Mouse (Mus musculus) megakaryocyte, embryonic 14.5 days (primary cell): ENCODE measurements around the gene Evi5l. TPM values are rescaled to one million over a fixed set of nuclear protein-coding genes. Genes with fewer than 3 reads are reported as not detected.

Experiments used
- H3K27me3 ChIP-seq: replicated peaks from 2 replicates; pipeline ENCODE3; 2012; ENCODE audit warnings: inconsistent platforms
- H3K36me3 ChIP-seq: replicated peaks from 2 replicates; pipeline ENCODE3; 2012; ENCODE audit warnings: low read length, inconsistent platforms, mixed read lengths
- H3K4me1 ChIP-seq: 2 replicates; pipeline ENCODE4 v1.6.1; 2012; ENCODE audit warnings: inconsistent platforms
- H3K4me3 ChIP-seq: replicated peaks from 2 replicates; pipeline ENCODE3; 2012; ENCODE audit warnings: moderate library complexity, mild to moderate bottlenecking, inconsistent platforms
- H3K9me3 ChIP-seq: 2 replicates; pipeline ENCODE4 v1.6.1; 2012; ENCODE audit warnings: inconsistent platforms
- FLI1 ChIP-seq: IDR thresholded peaks from 2 replicates; pipeline ENCODE4 v1.6.1; 2012; ENCODE audit warnings: low read length, inconsistent platforms, mixed read lengths
- GATA1 ChIP-seq: IDR thresholded peaks from 3 replicates; pipeline ENCODE4 v1.6.1; 2012; ENCODE audit warnings: mixed read lengths, low read length, inconsistent platforms, borderline replicate concordance
- polyA plus RNA-seq: library from polyadenylated mRNA; stranded (reverse); fragments of >175 nt; gene quantifications from 2 replicates; pipeline ENCODE4 v1.2.3, GENCODE M21; 2012; ENCODE audit warnings: low replicate concordance; ENCODE audit not compliant: insufficient read depth

Gene Evi5l
- polyA plus RNA-seq, 1 experiment, result 12.6 TPM

DNA sequence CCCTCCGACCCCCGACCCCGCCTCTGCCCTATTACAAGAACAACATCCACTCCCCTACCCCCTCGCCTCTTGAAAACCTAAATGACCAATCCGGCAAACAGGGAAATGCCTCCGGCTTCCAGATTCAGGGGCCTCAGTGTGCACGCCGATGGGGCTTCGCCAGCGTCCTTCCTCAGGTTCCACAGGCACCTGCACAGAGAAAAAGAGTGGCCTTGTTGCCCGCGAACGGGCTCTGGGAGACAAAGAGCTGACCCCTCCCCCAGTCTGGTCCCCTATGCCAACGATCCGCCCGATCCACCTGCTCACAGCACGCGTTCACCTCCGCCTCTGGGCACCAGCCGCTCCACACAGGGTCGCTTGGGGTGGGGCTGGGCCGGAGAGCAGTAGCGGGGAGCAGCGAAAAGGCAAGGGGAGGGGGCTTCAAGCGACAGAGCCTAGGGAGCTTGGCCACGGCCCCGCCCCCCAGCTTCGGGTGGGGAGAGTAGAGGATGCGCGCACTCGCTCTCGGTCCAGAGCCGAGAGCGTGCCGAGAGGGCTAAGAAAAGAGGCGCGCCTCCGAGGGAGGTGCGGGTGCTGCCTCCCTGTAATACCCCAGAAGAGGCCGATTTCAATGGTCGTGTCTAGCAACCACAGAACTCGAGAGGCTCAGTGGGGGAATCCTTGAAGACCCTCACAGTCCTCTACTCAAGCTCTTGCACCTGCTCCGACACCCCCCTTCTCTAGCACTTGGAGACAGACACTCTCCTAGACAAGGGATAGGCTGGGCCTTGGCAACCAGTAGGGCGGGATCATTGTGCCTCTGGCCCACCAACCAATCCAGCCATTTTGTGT is 50.6 kb downstream of the Evi5l start, which contains the start of gene Prr36:
Gene Prr36, minus strand, starts transcription at position 669 of the 831 bp plus-strand sequence.
- H3K36me3 ChIP-seq, result no peaks in the 10 kb centered on the region
- peaks cover 58% of the 10 kb centered on the region for H3K4me1 ChIP-seq
- no peak for TF ChIP-seq GATA1
- TF ChIP-seq FLI1, result no peak
- H3K4me3 ChIP-seq, result peak within 1 kb of the TSS; percentile 83
- H3K9me3 ChIP-seq, result no peaks in the 10 kb centered on the region
- peaks cover 62% of the 10 kb centered on the region for H3K27me3 ChIP-seq

DNA sequence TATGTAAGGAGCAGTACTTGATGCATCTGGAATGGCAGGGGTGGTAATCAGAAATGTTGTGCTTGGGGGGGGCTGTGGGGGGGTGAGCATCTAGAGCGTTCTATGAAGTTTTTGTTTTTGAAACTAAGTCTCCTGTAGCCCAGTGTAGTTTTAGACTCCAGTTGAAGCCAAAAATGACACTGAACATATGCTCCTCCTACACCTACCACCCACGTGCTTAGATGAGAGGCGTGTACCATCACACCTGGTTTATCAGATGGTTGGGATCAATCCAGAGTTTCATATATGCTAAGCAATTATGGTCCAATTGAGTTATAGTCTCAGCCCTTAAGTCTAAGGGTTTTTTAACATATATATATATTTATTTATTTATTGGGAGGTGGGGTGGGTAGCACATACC is 53.2 kb downstream of the Evi5l start:
- Histone ChIP-seq H3K27me3 (peaks cover 54% of the 10 kb centered on the region), H3K36me3 (no peaks in the 10 kb centered on the region), H3K4me1 (peaks cover 45% of the 10 kb centered on the region), H3K9me3 (no peaks in the 10 kb centered on the region), H3K4me3 (no peak overlapping the region)
- TF ChIP-seq GATA1, result no peak
- TF ChIP-seq FLI1, result no peak

GRCm38 (mm10) chr8:4222059-4222458 is 55.7 kb downstream of the Evi5l start:
- Histone ChIP-seq H3K36me3 (no peaks in the 10 kb centered on the region), H3K4me3 (no peak overlapping the region), H3K27me3 (peaks cover 48% of the 10 kb centered on the region), H3K9me3 (no peaks in the 10 kb centered on the region), H3K4me1 (peaks cover 34% of the 10 kb centered on the region)
- TF ChIP-seq GATA1 (no peak), FLI1 (no peak)

- TF ChIP-seq FLI1, result no peak
- H3K27me3 ChIP-seq, result peaks cover 56% of the 10 kb centered on the region
- H3K4me3 ChIP-seq, result peak overlapping the region; percentile 10
- H3K9me3 ChIP-seq, result no peaks in the 10 kb centered on the region
- no peaks in the 10 kb centered on the region for H3K36me3 ChIP-seq
- H3K4me1 ChIP-seq, result peaks cover 40% of the 10 kb centered on the region
These were observed 60.0 kb downstream of the Evi5l start for GRCm38 (mm10) chr8:4226323-4226722.

GRCm38 (mm10) chr8:4226739-4227347 is 60.5 kb downstream of the Evi5l start, which contains the start of gene Lrrc8e:
Lrrc8e (plus strand) TSS chr8:4226827.
- no peaks in the 10 kb centered on the region for H3K36me3 ChIP-seq
- peaks cover 40% of the 10 kb centered on the region for H3K4me1 ChIP-seq
- H3K27me3 ChIP-seq, result peaks cover 61% of the 10 kb centered on the region
- H3K9me3 ChIP-seq, result no peaks in the 10 kb centered on the region
- TF ChIP-seq FLI1 (no peak), GATA1 (no peak)
- peak within 1 kb of the TSS; percentile 23 for H3K4me3 ChIP-seq

DNA sequence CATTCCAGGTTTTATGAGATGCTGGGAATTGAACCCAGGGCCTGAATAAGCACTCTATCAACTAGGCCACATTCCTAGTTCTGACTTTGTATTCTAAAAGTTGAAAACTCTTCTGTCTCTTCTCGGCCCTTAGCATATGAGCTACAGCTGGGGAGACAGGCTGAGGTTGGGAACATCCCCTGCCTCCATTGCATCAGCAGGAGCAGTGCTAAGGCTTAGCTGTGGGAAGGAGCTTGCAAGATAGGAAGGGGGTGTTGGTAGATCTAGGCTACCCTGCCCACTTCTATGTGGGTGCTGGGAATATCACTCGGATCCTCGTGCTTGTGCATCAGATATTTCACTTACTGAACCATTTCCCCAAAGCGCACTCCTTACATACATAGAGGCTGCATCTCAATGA is 61.6 kb downstream of the Evi5l start:
- H3K4me1 ChIP-seq, result peaks cover 34% of the 10 kb centered on the region
- peaks cover 64% of the 10 kb centered on the region for H3K27me3 ChIP-seq
- H3K9me3 ChIP-seq, result no peaks in the 10 kb centered on the region
- no peak for TF ChIP-seq GATA1
- TF ChIP-seq FLI1, result no peak
- no peaks in the 10 kb centered on the region for H3K36me3 ChIP-seq
- H3K4me3 ChIP-seq, result no peak overlapping the region

DNA sequence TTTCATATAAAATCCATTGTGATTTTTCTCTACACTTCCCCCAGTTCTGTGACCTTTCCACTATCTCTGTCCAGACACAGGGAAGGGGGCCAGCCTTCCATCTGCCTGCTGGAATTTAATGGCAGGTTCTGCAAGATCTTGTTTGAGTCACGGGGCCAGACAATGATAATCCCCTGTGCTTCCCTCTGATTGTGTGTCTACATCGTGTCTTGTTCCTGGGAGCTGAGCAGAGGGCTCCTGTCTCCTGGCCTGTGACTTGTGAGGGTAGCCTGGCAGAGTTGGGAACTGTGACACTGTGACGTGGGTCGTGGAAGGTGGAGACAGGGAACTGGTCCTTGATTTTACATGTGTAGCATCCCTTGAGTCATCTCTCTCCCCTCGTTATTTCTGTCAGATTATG is 63.4 kb downstream of the Evi5l start:
- Histone ChIP-seq H3K9me3 (no peaks in the 10 kb centered on the region), H3K27me3 (peaks cover 60% of the 10 kb centered on the region), H3K36me3 (no peaks in the 10 kb centered on the region), H3K4me1 (peaks cover 30% of the 10 kb centered on the region), H3K4me3 (no peak overlapping the region)
- TF ChIP-seq FLI1, result no peak
- TF ChIP-seq GATA1, result no peak

GRCm38 (mm10) chr8:4230612-4231351 is 64.4 kb downstream of the Evi5l start:
- Histone ChIP-seq H3K4me3 (no peak overlapping the region), H3K4me1 (peaks cover 30% of the 10 kb centered on the region), H3K9me3 (no peaks in the 10 kb centered on the region), H3K36me3 (no peaks in the 10 kb centered on the region), H3K27me3 (peaks cover 66% of the 10 kb centered on the region)
- no peak for TF ChIP-seq FLI1

GRCm38 (mm10) chr8:4237814-4238433 is 71.6 kb downstream of the Evi5l start:
- no peak for TF ChIP-seq GATA1
- no peak for TF ChIP-seq FLI1
- peaks cover 18% of the 10 kb centered on the region for H3K27me3 ChIP-seq
- peaks cover 51% of the 10 kb centered on the region for H3K4me1 ChIP-seq
- H3K4me3 ChIP-seq, result peak overlapping the region; percentile 96
- peaks cover 33% of the 10 kb centered on the region for H3K36me3 ChIP-seq
- H3K9me3 ChIP-seq, result no peaks in the 10 kb centered on the region

GRCm38 (mm10) chr8:4238434-4239192 is 72.2 kb downstream of the Evi5l start, which contains the start of the genes Map2k7 and Gm49320:
Map2k7 (plus strand) TSS chr8:4238740.
Gm49320 (plus strand) TSS chr8:4238865.
- TF ChIP-seq GATA1, result no peak
- TF ChIP-seq FLI1, result no peak
- Histone ChIP-seq H3K4me1 (peaks cover 51% of the 10 kb centered on the region), H3K4me3 (peak within 1 kb of the TSS; percentile 96), H3K9me3 (no peaks in the 10 kb centered on the region), H3K27me3 (peaks cover 18% of the 10 kb centered on the region), H3K36me3 (peaks cover 40% of the 10 kb centered on the region)
